Mouse (Mus musculus): Measurements from ENCODE around the gene Tspo.
A peak's percentile ranks its signal among the peaks of the same experiment; 100 is the strongest.

Gene Tspo

GRCm38 (mm10) chr15:83563327-83563856, at the start of gene Tspo, which contains the start of gene Mcat:
Gene Tspo, plus strand, starts transcription at chr15:83563592.
Gene Mcat, minus strand, starts transcription at chr15:83563787.
- no peak for DNase-seq (ENCODE audit: extremely low spot score, low read depth, low spot score)

- DNase-seq (ENCODE audit: extremely low spot score, low read depth, low spot score) = no peak
Observed at GRCm38 (mm10) chr15:83515018-83515417, 48.4 kb upstream of the Tspo start.

- peak; percentile 80 for DNase-seq (ENCODE audit: extremely low spot score, low read depth, low spot score)
Observed at GRCm38 (mm10) chr15:83518215-83519048, 45.0 kb upstream of the Tspo start.

- DNase-seq (ENCODE audit: extremely low spot score, low read depth, low spot score) = no peak
Observed at GRCm38 (mm10) chr15:83520861-83521382, 42.5 kb upstream of the Tspo start.

GRCm38 (mm10) chr15:83523196-83523595, 40.2 kb upstream of the Tspo start:
- DNase-seq (ENCODE audit: extremely low spot score, low read depth, low spot score) = no peak

- no peak for DNase-seq (ENCODE audit: extremely low spot score, low read depth, low spot score)
Observed at GRCm38 (mm10) chr15:83523638-83524332, 39.6 kb upstream of the Tspo start.

GRCm38 (mm10) chr15:83524333-83524729, 39.1 kb upstream of the Tspo start:
- no peak for DNase-seq (ENCODE audit: extremely low spot score, low read depth, low spot score)

- no peak for DNase-seq (ENCODE audit: extremely low spot score, low read depth, low spot score)
Observed at GRCm38 (mm10) chr15:83526424-83527091, 36.8 kb upstream of the Tspo start, which contains the start of gene Bik. Gene Bik, plus strand, starts transcription at chr15:83526862.

- DNase-seq (ENCODE audit: extremely low spot score, low read depth, low spot score) = no peak
Observed at GRCm38 (mm10) chr15:83527092-83527437, 36.3 kb upstream of the Tspo start.

- no peak for DNase-seq (ENCODE audit: extremely low spot score, low read depth, low spot score)
Observed at GRCm38 (mm10) chr15:83527747-83528146, 35.6 kb upstream of the Tspo start.

GRCm38 (mm10) chr15:83528892-83529291, 34.5 kb upstream of the Tspo start:
- DNase-seq (ENCODE audit: extremely low spot score, low read depth, low spot score) = no peak

- DNase-seq (ENCODE audit: extremely low spot score, low read depth, low spot score) = no peak
Observed at GRCm38 (mm10) chr15:83529765-83530164, 33.6 kb upstream of the Tspo start.

- DNase-seq (ENCODE audit: extremely low spot score, low read depth, low spot score) = no peak
Observed at GRCm38 (mm10) chr15:83530233-83530632, 33.2 kb upstream of the Tspo start.

- DNase-seq (ENCODE audit: extremely low spot score, low read depth, low spot score) = no peak
Observed at GRCm38 (mm10) chr15:83530688-83531087, 32.7 kb upstream of the Tspo start.

GRCm38 (mm10) chr15:83531961-83532469, 31.4 kb upstream of the Tspo start:
- no peak for DNase-seq (ENCODE audit: extremely low spot score, low read depth, low spot score)

GRCm38 (mm10) chr15:83532606-83533005, 30.8 kb upstream of the Tspo start:
- no peak for DNase-seq (ENCODE audit: extremely low spot score, low read depth, low spot score)

GRCm38 (mm10) chr15:83534960-83535889, 28.2 kb upstream of the Tspo start:
- DNase-seq (ENCODE audit: extremely low spot score, low read depth, low spot score) = no peak

- no peak for DNase-seq (ENCODE audit: extremely low spot score, low read depth, low spot score)
Observed at GRCm38 (mm10) chr15:83535890-83536231, 27.5 kb upstream of the Tspo start.

- DNase-seq (ENCODE audit: extremely low spot score, low read depth, low spot score) = no peak
Observed at GRCm38 (mm10) chr15:83538855-83539254, 24.5 kb upstream of the Tspo start.

- DNase-seq (ENCODE audit: extremely low spot score, low read depth, low spot score) = no peak
Observed at GRCm38 (mm10) chr15:83539905-83540304, 23.5 kb upstream of the Tspo start.

Measured in hindlimb bud, embryonic 11.5 days (tissue).